Mouse (Mus musculus) CH12.LX (cell line): ENCODE measurements around the gene Fam71b.

Source experiments
- CTCF ChIP-seq, 2 experiments: IDR thresholded peaks in 1 of 2; conservative IDR thresholded peaks in 1 of 2; 2 replicates each; pipeline ENCODE4 v1.5.1; 2011 to 2012; ENCODE audit warnings: low read depth in 2 of 2, low read length in 2 of 2, improper control_type of control experiment in 1 of 2, inconsistent platforms in 1 of 2, mild to moderate bottlenecking in 1 of 2, moderate library complexity in 1 of 2
- EP300 ChIP-seq: IDR thresholded peaks from 2 replicates; pipeline ENCODE4 v1.6.1; 2011; ENCODE audit warnings: low read length, improper control_type of control experiment
- POLR2A ChIP-seq: IDR thresholded peaks from 2 replicates; pipeline ENCODE4 v1.6.1; 2011; ENCODE audit warnings: low read depth, mild to moderate bottlenecking, improper control_type of control experiment, low read length
- USF1 ChIP-seq: IDR thresholded peaks from 2 replicates; pipeline ENCODE4 v1.6.1; 2014; ENCODE audit warnings: low read depth, mild to moderate bottlenecking, inconsistent platforms, low read length, improper control_type of control experiment

DNA sequence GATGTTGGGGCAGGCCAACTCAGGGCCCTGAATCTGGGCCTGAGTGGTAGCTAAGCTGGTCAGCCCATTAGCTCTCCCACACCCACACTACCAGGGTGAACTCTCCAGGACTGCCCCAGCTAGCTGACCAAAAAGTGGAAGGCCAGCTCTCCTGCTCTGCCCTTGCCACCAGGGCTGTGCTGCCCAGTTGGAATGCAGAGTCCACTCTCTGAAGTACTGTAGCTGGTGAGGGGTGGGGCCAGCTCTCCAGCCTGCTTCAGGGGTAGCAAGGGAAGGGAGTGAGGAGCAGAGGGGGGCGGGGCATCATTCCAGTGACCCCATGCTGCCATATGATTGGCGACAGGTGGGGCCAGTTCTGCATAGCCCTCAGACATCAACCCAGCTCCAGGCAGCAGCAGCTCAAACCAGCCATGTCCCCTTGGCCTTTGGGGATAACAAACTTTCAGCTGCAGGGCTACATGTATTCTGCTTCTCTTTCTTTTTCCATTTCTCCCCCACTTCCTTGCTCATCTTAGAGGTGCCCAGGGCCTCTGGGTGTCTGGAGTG, 13.7 kb downstream of the Fam71b start:
- TF ChIP-seq POLR2A (no peak), CTCF (conservative IDR thresholded peaks at IDR 0.05 in 1 of 2, IDR thresholded peaks at IDR 0.05 in 1 of 2; ENCODE audit: low read depth in 2 of 2, low read length in 2 of 2) (no peak), USF1 (no peak), EP300 (no peak)
